Mouse (Mus musculus): ENCODE measurements around the gene Rpl18. TPM values are rescaled to one million over a fixed set of nuclear protein-coding genes. Genes with fewer than 3 reads are reported as not detected.
A peak's percentile ranks its signal among the peaks of the same experiment; 100 is the strongest.

Gene Rpl18
- total RNA-seq, 2 experiments from 2014 or later, result 423 to 452 TPM

DNA sequence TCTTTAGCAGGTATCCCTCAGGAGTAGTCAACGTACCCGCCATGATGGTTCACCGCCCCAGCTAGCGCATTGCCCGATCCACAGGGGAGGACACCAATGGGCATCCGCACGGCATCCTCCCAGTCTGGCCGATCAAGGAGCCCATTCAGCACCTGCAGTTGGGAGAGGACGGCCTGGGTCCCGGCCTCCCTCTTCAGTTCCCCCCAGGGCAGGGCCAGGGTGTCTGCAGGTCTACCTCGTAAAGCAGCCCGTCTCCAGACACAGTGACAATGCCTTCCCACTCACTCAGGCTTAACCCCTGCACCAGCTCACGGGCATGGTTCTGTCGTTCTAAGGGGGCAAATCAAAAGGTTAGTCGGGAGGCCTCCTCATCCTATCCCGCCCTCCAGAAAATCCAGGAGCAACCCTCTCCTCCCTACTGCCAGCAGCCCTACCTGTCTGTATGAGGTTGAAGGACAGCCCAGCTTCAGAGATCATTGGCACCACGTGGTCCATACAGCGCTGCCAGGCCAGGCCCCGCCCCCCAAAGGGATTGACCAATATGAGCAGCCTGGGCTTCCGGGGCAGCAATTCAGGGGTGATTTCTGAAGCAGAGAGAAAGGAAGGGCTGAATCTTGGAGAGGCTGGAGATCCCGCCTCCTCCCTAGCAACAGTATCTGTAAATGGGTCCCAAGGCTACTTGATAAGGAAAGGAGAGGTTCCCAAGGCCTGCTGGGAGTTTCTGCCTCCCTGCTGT lies 3.1 kb upstream of the Rpl18 start:
- no peak for DNase-seq (ENCODE audit: low spot score in 2 of 2)

DNA sequence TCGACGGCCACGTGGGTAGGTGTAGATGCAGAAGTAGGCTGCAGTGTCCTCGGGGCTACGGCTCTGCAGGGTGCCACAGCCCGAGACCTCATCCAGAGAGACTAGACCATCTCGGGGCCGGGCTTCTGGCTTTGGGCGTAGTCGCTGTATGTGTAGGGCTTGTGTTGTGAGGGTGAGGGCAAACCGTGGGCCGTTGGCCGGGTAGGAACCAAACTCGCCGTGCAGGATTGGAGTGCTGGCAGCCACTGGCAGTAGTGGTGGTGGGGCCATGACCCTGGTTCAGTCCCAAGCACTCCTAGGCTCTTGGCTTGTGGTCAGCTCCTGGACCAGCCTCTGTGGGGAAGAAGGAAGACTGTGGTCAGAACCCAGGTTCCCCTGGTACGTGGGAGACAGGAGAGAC lies 1.9 kb upstream of the Rpl18 start:
- no peak for DNase-seq (ENCODE audit: low spot score in 2 of 2)

DNA sequence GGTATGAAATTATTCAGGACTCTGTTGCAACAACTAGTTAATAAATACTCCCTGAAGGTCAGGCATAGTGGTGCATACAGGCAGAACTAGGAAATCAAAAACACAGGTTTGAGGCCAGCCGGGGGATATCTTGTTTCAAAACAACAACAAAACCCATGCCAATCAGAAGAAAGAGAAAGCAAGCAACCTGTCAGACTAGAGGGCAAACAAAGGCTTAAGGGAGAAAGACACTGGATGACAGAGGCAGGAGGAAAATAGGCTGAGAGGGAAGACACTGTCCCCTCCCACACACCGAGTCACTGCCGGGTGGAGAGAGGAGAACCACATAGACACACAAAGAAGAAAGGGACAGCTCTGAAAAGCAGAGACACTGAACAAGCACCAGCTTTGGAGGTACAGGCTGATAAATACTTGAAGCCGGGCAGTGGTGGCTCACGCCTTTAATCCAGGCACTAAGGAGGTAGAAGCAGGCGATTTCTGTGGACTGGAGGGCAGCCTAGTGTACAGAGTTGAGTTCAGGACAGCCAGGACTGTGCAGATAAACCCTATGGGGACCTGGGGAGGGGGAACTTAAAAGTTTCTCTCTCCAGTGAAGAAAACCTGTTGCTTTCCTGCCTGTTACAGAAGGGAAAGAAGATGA lies 1.3 kb upstream of the Rpl18 start:
- no peak for DNase-seq (ENCODE audit: low spot score in 2 of 2)

DNA sequence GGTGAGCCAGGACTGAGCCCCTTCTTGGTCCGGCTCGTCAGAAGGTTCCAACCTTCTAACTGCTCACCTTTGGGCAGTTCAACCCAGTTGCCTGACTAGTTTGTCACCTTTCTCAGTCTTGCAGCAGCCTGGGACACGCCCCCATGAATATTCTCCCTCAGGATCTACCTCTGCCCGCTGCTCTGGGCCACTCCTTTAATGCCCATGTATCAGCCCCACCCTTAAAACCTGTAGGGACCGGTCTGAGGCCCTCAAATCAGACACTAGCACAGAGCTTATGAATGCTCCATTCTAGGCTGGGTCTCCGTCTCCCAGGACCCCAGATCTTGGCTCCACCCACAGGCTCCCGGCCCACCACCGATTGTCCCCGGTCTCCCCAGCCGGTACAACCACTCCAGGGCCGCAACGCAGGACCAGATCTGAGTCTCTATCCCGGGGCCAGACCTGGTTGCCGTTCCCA lies 597 bp upstream of the Rpl18 start:
- DNase-seq (ENCODE audit: low spot score in 2 of 2), result no peak

DNA sequence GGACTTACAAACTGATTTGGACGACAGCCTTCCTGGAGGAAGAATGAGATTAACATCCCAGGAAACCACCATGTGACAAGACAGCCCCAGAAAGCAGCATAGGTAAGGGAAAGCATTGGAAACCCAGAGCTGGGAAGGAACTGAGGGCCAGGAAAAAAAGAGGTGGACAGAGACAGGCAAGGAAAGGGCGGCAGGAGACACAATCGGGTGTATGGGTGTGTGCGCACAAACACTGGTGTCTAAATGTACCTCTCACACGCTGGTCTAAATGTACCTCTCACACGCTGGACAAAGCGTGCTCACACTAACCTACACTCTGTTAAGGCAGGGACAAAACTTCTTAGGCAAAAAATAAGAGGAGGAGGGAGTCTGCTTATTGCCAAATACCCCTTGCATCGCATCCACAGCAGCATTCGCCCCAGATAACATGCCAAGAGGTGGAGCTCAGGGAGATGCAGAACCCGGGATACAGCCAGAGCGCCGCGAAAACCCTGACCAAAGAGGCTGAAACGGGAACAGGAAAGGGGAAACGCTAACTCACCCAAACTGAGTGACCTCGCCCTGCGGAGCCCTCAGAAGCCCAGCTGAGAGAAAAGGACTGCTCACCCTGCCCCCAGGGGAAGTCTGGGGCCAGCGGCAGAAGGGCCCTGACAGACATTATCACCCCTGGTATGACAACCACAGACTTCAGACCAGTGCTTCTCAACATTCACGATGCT lies 643 bp downstream of the Rpl18 start:
- DNase-seq (ENCODE audit: low spot score in 2 of 2), result no peak

DNA sequence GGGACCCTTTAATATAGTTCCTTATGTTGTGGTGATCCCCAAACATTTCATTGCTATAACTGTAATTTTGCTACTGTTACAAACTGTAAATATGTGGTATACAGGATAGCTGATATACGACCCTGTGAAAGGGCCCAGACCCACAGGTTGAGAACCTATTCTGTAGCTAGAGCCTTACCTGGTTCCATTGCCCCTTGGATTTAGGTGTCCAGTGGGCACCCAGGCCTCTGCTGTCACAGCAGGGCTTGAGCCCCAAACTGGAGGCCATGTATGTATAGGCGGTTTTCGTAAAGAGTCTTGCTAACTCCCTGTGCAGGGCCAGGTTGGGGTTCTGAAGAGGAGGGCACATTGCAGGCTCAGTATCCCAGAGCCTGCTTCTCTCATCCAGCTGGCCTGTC lies 1.2 kb downstream of the Rpl18 start:
- no peak for DNase-seq (ENCODE audit: low spot score in 2 of 2)

DNA sequence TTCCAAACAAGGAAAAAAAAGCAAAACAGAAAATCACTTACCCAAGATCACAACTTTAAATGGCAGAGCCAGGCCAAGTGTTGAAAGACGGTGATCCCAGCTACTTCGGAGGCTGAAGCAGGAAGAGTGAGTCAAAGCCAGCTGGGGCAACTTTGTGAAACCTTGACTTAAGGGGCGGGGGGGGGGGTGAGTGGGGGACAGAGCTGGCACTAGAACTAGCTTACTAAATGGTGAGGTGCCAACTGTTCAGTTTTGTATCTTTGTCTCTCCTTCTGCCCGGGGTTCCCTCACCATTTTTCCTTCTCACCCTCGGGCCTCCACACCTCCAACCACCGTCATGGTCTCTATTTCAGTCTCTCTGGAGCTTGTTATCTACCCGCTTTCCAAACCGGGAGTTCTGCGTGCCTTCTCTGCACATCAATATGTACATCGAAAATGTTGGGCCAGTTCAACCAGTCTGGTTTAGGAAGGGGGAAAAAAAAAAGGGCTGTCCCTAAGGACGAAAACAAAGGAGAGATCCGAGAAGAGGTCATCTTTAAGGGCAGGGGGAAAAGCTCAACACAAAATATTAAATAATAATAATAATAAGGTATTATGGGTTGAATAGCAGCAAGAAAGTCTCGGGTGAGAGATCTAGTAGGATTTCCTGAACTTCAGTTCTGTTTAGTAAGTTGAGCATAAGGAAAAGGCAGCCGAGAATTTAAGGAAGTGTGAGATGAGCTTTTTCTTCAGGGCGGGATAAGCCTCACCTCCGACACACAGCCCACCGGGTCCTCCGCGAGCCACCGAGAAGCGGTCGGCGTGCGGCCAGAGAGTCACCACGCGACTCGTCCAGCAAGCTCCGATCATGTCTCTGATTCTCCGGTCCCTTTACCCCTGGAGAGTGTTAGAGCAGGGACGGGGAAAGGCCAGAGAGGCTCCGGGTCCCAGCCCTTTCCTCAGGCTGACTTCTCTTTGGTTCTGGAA lies 2.0 kb downstream of the Rpl18 start:
- no peak for DNase-seq (ENCODE audit: low spot score in 2 of 2)

DNA sequence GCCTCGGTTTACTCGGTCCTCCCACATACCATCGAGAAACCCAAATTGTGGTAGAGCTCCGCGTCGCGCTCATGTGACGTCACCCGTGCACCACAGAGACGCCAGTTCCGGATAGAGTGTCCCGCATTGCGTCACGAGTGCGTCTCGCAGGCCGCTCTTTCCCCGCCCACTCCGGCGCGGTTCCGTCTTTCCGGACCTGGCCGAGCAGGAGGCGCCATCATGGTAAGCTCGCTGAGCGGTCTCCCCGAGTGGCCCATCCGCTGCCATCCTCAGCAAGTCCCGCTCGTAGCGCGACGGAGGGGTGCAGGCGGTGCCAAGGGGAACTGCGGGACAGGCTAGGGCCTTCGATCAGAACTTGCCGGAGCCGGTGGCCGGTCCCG lies 2.7 kb downstream of the Rpl18 start, which contains the start of gene Sphk2:
Gene Sphk2 (minus strand): TSS at position 85 of the 380 bp plus-strand sequence.
- peak; percentile 99 for DNase-seq (ENCODE audit: low spot score in 2 of 2)

DNA sequence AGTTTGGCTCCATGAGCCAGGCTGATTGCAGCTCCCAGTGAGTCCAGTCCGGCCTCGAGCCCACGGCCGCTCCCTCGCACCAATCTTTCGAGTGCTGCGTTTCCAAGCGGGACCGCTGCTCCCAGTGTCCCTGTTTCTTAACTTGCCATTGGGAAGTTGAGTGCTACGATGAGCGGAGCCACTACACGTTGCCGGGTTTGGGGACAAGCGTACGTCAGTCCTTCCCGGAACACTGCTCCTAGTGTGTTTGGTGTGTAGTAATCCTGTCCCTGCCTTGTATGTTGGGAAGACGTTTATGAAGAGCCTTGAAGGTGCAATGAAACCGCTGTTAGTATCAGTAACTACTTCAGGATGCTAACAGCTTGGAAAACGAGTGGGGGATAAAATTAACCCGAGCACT lies 3.1 kb downstream of the Rpl18 start:
- no peak for DNase-seq (ENCODE audit: low spot score in 2 of 2)

DNA sequence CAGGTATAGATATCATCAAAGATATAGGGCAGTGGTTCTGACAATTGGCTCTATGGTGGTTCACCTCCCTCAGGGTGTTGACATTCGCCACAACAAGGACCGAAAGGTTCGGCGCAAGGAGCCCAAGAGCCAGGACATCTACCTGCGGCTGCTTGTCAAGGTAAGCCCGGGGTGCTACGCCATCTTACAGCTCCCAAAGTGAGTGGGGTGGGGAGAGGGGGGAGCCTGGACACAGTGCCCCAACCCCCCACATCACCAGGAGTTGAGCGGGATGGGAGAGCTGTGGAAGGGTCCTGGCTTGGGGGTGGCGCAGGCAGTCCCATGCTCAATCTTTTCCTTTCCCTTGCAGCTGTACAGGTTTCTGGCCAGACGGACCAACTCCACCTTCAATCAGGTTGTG lies 3.9 kb downstream of the Rpl18 start:
- DNase-seq (ENCODE audit: low spot score in 2 of 2), result no peak

DNA sequence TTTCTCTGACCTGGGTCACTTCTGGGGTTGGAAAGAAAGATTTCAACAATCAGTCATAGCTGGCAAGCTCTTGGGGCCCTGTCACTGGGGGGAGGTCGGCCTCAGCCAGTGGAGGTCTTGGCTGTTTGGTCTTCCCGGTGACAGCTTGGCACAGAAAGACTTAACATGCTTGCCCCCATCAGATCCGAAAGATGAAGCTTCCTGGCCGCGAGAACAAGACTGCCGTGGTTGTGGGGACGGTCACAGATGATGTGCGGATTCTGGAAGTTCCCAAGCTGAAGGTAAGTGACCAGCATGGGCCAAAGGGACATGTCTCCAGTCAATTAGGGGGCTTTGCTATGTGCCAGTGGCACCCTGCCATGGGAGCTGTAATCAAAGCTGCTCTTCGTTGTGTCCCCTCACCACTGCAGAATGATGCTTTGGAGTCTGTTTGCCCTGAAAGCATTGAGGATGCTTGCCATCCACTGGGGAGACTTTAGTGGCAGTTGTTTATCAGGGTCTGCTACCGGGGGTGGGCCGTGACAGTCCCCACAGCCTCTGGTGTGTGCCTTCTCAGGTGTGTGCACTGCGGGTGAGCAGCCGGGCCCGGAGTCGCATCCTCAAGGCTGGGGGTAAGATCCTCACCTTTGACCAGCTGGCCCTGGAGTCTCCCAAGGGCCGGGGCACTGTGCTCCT lies 4.6 kb downstream of the Rpl18 start:
- DNase-seq (ENCODE audit: low spot score in 2 of 2), result no peak

DNA sequence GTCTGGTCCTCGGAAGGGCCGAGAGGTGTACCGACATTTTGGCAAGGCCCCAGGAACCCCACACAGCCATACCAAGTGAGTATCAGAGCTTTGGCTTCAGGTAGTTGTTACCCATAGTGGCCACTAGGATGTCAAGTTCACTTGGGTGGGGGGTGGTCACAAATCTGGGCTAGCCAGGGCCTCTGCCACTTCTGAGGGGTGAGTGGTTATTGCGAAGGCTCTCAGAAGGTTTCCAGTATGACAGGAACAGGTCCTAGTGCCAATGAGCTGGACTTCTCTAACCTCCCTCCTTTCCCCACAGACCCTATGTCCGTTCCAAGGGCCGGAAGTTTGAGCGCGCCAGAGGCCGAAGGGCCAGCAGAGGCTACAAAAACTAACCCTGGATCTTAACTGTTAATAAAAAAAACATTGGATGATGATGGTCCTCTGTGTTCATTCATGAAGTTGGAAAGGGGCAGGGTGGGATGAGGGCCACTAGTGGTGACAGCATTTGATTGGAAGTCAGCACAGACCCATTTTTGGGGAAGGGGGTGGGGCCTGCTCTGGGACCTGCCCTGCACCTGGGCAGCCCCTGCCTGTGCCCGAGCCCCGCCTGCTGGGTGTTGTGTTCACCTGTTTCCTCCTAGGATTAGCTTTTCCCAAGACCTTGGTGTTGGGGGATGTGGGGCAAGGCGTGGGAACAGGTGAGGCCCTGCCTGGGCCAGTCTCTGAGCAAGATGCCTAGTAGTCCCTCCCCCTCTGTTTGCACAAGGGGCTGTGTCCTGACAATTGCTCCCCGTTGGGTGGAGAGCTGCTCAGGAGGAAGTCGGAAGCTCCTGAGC lies 5.4 kb downstream of the Rpl18 start, which contains the start of gene Fam83e:
Gene Fam83e (plus strand): TSS at position 800 of the 821 bp plus-strand sequence.
- DNase-seq (ENCODE audit: low spot score in 2 of 2), result no peak

DNA sequence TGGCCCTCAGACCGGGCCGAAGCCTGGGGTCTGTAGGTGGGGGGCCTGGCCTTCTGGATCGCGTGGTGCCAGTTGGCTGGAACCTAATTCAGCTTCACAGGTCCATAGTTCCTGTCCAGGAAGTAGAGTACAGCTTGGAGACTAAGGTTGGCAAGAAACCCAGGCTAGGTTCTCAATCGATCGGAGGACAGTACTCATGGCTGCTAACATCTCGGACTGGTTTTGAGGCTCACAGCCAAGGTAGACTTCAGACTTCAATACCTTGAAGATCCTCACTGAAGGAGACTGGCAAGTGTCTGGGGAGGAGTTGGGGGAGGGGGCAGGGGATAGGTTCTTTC lies 5.9 kb downstream of the Rpl18 start:
- DNase-seq (ENCODE audit: low spot score in 2 of 2), result no peak

DNA sequence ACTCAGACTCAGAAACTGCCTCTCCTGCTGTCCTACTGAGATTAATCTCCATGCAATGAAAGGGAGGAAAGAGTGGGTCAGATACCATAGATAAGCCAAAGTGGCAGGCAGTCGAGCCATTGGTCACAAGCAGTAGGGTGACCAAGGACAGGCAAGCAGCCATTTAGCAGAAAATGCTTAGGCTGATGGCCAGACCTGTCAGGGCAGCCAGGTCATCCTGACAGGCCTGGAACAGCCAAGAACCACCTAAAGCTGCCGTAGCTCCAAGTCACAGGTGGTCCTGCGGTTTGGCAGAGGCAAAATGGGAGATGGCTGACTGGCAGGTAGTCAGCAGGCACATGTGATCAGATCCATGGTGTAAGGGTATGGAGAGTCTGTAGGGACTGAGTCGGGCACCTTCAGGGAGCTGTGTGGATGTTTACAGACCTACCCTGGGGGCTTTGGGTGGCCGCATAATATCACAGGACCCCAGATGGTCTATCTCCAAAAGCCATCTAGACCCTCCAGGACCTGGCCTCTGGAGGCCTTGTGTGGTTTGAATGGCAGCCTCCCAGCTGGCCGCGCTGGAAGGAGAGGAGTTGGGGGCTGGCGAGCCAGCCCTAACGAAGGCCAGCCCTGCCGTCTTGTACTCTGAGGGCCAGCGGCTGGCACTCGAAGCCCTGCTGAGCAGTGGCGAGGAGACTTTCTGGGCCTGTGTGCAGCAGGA lies 6.5 kb downstream of the Rpl18 start:
- DNase-seq (ENCODE audit: low spot score in 2 of 2), result no peak

DNA sequence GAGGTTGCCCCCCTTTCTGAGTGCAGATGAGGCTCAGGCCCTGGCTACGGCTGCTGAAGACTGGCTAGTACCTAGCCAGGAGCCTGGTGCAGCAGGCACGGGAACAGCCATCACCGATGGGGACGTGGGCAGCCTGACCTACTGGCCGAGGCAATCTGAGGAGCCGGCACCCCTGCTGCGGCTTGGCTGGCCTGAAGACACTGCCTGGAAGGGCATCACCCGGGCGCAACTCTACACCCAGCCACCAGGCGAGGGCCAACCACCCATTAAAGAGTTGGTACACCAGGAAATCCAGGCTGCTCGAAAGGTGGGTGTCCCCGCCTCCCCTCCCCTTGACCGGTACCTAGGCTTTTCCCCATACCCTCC lies 7.1 kb downstream of the Rpl18 start:
- DNase-seq (ENCODE audit: low spot score in 2 of 2), result no peak

DNA sequence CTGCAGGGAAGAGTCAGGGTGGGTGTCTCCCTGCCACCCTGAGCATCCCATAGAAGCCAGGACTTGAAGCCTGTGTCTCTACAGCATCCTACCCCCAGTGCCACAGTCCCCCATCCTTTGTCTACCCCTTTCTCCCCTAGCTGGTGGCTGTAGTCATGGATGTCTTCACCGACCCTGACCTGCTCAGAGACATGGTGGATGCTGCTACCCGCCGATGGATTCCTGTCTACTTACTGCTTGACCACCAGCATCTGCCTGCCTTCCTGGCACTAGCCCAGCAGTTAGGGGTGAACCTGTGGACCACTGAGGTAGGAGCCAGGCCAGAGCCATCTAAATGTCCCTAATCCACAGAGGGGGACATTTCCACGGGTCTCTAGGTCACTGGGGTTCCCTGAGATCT lies 8.0 kb downstream of the Rpl18 start:
- no peak for DNase-seq (ENCODE audit: low spot score in 2 of 2)

DNA sequence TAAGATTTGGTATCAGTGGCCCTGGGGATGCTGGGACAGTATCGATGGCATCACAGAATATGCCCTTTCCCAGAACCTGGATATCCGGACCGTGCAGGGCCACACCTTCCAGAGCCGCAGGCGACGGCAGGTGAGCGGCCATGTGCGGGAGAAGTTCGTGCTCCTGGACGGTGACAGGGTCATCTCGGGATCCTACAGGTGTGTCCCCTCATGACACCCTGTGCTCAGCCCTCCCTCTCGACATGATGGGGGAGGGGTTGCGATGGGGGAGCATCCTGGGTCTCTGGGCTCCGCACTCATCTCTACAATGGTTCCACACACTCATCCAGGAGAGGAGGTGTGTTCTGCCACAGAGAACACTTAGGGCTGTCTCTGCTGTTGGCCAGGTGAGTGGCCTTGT lies 8.5 kb downstream of the Rpl18 start:
- DNase-seq (ENCODE audit: low spot score in 2 of 2), result no peak

DNA sequence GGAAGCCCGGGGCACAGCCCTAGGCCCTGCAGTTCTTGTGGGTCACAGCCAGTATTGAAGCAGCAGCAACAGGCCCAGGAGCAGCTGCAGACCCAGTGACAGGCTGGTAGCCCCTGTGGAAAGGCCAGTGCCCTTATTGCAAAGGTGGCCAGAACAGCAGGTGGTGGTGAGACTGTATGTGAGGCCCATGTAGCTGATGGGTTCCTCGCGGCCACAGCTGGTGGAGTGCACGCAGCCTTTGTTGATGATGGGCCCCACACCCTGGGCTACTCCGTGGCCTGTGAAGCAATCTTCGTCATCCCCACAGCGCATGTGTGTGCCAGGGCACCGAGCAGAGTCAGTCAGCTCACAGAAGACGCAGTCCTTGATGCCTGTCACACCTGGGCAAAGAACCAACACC lies 9.9 kb downstream of the Rpl18 start:
- no peak for DNase-seq (ENCODE audit: low spot score in 2 of 2)

DNA sequence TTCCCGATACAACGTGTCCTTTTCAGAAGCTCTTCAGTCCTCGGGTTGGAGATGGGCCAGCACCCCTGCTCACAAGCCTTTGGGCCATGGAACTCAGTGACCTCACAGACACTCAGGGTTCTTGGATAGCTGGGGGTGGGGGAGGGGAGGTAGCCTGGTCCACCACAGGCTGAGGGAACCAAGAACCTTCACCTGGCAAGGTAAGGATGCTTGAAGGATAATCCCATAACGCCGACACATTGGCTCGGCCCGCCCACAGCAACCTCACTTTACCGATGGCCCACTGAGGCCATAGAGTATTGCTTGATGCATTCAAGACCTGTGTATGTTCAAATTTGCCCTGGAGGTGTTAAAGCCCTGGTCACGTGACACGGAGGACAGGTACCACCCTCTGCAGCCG lies 10.5 kb downstream of the Rpl18 start, which contains the start of gene Spaca4:
Gene Spaca4 (minus strand): TSS at position 101 of the 400 bp plus-strand sequence.
- no peak for DNase-seq (ENCODE audit: low spot score in 2 of 2)
